Mouse (Mus musculus): ENCODE data around the gene Abca1. TPM values are rescaled to one million over a fixed set of nuclear protein-coding genes. Genes with fewer than 3 reads are reported as not detected.

The Abca1 gene
- total RNA-seq, 1 experiment from 2014 or later: 21.5 TPM

DNA sequence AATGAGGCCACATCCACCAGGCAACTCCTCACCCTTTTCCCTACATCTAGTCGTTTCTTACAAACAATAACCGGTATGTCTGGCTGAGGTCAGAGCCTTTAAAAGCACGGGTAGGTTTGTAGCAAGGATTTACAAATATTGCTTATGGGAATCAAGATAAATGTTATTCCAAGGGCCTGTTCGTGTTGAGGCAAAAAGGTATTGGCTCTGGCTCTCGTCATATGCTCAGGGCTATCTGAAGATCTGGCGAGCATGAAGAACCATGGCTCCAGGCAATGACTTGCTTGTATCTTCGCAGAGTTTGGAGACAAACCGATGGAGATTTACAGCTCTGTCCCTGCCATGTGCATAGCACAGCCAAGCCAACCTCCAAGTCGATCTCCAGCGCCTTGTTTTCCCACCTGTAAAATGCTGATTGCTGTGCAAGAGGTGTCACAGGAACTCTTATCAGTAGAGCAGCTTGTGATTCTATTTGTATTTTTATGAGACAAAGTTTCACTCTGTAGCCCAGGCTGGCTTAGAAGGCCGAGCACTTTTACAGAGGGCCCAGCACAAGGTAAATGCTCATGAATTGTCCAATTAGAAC lies 29.9 kb downstream of the Abca1 start:
- ATAC-seq (replicated peaks; ENCODE audit: insufficient number of reproducible peaks, low FRiP score, low TSS enrichment, poor library complexity, severe bottlenecking): no peak

DNA sequence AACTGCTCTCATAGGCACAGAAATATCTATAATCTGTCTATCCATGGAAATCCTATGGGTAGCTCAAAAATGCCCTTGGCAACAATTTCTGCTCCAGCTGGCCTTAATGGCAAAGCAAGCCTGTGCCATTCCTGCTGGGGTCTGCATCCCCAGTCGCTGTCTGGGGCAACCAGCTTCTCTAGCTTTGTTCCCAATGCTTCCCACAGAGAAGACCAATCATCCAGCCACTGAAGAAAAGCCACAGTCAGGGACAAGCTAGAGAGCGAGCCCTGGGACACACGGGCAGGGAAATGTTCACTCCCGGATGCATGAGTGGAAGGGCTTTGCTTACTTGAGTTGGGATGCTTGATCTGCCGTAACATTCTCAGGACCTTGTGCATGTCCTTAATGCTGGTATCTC lies 32.4 kb downstream of the Abca1 start:
- no peak for ATAC-seq (replicated peaks; ENCODE audit: insufficient number of reproducible peaks, low FRiP score, low TSS enrichment, poor library complexity, severe bottlenecking)

DNA sequence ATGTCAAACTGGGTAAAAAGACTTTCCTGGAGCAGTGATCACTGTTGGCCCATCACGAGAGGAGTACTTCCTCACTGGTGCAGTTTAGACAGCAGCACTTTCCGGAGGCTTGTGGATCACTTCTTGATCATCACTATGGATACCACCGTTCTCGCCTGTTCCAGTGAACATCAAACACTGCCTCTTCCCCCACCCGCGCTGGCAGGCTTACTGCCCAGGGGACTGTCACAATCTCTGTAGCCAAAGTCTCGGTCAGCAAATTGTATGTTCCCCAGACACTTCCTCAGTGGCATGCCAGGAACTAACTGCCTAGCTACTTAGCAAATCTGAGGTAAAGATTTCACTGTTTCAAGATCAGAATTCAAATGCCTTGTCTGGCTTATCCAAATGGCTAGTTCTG lies 32.9 kb downstream of the Abca1 start:
- ATAC-seq (replicated peaks; ENCODE audit: insufficient number of reproducible peaks, low FRiP score, low TSS enrichment, poor library complexity, severe bottlenecking): no peak

DNA sequence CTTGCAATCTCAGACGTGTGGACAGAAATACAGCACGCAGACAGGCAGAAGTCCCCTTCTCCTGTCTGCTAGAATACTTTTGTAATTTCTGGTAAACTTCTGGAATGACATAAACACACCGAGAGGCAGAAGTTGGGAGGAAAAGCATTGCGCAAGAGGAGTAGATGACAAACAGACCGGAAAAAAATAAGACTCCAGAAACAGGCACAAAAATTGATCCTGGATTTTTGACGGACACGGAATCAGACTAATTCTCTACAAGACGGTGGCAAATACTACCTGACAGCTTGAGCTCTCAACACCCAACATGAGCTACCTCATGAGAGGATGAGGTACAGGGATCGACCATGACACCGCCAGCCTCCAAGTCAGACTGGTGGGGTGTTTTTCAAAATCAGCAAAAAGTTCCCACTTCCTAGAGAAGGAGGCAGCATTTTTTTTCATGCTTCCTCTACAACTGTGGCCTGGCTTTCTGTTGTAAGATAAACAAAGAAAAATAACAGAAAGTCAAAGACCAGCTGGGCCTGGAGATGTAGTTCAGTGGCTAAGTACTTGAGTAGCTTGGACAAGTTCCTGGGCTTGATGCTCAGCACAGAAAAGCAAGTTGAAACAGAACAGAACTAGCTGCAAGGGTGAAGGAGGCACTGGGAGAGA lies 34.7 kb downstream of the Abca1 start:
- no peak for ATAC-seq (replicated peaks; ENCODE audit: insufficient number of reproducible peaks, low FRiP score, low TSS enrichment, poor library complexity, severe bottlenecking)

DNA sequence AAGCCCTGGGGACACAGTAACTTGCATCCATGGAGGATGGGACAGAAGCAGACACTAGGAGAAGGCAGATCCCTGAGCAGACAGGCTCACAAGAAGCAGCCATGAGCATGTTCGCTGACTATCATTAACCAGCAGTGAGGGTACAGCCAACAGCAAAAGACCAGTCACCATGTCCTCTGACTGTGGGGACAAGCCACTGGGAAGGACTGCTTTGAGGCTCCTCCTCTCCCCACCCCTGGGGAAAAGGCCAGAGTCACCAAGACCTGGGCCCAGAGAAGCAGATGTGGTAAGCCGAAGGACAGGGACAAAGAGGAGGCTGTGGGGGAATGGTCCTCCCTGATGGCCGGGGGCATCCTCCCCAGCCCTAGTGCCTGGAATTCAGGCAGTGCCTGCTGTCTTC lies 37.4 kb downstream of the Abca1 start:
- no peak for ATAC-seq (replicated peaks; ENCODE audit: insufficient number of reproducible peaks, low FRiP score, low TSS enrichment, poor library complexity, severe bottlenecking)

DNA sequence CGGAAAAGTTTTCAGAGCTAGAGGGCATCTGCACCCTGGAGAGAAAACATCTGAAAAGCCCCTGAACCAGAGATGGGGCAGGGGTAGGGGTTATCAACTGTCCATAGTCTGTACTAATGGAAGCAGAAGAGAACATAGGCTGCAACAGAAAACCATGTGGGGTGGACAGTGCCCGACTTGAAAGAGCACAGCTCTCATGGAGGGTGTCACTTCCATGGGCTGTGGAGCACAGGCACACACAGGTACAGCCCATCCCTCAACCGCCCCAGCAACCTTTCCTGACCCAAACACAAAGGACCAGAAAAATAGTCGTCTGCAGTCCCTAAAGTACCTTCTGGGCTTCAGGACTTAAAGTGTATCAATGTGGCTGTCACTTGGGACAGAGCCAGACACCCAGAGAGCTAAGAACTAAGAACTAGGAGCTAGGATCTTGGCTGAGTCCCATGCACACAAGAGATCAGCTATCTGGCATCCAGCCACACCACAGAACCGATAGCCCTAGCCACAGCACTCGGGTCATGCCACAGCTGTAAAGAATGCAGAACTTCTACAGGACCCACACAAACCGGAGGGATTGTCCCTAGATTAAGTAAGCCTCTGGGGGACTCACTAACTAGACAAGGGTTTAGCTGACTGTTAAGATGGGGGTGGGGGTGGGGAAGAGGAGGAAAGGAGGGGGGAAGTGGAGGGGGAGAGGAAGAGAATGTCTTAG lies 38.0 kb downstream of the Abca1 start:
- ATAC-seq (replicated peaks; ENCODE audit: insufficient number of reproducible peaks, low FRiP score, low TSS enrichment, poor library complexity, severe bottlenecking): peak; percentile 51

DNA sequence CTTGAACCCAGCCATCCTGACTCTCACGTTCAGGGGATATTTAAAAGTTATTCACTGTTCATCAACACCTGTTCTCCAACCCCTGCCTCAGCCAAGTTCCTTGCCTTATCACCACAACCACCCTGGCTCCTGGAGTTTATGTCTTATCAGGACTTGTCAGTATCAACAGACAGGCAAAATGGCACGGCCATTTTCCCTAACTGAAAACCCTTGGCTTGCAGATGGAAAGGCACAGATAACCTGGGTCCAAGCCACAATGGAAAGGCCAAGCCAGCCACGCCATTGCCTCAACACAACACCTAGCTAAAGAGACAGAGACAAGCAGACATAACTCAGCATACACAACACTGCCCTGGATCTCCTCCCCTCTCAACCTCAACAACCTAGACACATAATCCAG lies 38.6 kb downstream of the Abca1 start:
- ATAC-seq (replicated peaks; ENCODE audit: insufficient number of reproducible peaks, low FRiP score, low TSS enrichment, poor library complexity, severe bottlenecking): no peak

DNA sequence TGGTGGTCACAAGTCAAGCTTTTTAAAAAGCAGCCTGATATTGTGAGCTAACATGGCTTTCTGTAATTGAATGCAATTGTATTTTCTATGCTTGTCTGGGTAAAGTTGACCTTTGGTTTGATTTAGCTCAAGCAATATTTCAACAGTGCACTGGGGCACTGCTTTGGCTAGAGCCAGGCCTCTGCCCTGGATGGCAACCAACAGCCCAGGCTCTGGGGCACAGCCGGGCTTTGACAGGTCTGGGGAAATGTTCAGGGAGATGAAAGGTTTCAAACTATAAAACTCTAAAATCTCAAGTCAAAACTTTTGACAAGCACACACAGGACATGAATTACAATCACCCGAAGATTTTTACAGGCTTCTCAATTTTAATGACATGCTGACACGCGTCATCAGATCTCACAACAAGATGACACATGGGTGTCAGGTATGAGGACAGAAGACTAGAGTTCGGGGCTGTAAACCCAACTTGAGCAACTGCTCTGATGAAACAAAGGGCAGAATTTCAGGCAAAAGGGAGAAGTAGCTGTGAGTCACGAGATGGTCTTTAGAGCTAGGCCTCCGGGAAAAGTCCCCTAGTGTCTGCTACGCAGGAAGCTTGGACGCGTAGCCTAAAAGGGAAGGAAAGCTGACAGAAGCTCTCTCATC lies 39.5 kb downstream of the Abca1 start:
- ATAC-seq (replicated peaks; ENCODE audit: insufficient number of reproducible peaks, low FRiP score, low TSS enrichment, poor library complexity, severe bottlenecking): peak; percentile 65

DNA sequence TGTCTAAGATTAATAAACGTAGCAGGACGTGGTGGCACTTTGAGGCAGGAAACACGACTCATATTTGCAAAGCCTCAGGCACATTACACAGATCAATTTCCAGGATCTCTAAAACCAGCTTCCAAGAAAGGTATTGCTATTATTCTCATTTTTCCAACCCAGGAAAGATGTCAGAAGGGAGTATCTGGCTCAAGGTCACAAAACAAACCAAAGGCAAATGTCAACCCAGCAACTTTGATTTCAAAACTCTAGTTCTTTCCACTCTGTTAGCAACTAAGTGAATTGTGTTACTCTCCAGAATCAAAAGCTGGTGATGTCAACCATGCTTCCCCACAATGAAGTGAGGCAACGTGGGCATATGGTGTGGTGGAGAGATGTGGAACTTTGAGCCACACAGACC lies 41.1 kb downstream of the Abca1 start:
- ATAC-seq (replicated peaks; ENCODE audit: insufficient number of reproducible peaks, low FRiP score, low TSS enrichment, poor library complexity, severe bottlenecking): no peak

DNA sequence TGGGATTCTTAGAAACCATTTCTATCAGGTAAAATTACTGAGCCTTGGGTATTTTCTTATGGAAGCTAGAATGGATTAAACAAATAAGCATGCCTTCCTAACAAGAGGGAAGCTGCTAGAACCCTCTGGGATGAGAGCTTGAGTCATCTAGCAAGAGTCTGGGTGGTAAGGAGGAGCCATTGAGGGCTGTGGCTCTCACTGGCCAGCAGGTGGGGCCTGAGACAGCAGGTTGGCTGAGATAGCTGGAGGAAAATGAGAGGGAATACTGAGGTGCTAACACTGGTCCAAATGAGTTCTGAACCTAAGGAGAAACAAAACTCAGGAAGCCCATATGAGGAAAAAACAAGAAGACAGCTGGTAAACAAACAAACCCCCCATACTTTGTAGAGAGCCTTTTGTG lies 42.1 kb downstream of the Abca1 start:
- no peak for ATAC-seq (replicated peaks; ENCODE audit: insufficient number of reproducible peaks, low FRiP score, low TSS enrichment, poor library complexity, severe bottlenecking)

DNA sequence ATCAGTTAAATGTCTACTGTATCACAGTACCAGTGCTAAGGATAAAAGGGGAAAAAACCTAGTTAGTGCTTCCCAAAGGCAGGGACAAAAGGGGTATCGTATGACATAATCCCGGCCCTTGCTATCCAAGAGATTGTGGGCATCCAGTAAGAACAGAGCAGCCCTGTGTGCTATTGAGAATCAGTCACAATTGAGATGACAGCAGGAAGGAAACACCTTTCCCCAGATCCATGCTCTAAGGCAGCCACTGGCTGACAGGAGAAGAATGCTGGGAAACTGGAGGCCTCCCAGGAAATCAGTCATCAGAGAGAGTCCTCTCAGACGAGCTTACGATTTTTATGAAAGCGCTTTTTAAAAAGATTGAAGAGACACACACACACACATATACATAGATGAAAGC lies 42.6 kb downstream of the Abca1 start:
- ATAC-seq (replicated peaks; ENCODE audit: insufficient number of reproducible peaks, low FRiP score, low TSS enrichment, poor library complexity, severe bottlenecking): no peak

DNA sequence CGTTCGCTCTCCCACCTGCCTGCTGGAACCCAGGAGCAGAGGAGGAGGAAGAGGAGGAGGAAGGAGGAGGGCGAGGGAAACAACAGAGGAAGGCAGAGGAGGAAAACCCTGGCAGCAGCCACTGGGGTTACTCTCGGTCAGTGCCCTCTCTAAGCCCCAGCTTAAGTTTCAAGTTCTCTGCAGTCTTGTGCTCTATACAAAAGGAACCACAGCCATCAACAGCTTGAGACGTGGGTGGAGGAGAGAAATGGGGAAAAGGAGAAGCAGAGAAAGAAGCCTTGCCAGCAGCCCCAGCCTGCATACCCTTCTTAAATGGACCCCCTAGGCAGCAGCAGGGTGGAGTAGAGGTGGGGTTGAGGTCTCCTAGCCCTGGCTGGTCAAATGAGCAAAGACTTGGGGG lies 43.8 kb downstream of the Abca1 start:
- peak; percentile 63 for ATAC-seq (replicated peaks; ENCODE audit: insufficient number of reproducible peaks, low FRiP score, low TSS enrichment, poor library complexity, severe bottlenecking)

DNA sequence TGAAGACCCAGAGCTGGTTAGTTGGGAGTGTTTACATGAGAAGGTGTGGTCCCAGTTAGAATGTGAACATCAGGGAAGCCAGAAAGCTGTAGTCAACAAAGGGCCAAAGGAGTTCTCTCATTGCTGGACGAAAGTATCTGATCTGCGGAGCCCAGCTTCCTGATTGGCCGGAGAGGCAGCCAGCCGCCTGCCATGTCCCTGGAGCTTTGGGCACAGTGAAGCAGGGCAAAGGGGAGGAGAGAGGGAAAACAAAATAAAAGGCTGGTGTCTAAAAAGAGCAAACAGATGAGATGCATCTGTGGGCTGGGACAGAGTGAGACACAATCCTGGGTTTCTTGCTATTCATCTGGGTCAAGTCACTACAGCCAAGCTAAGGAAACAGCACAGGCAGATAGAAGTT lies 44.3 kb downstream of the Abca1 start:
- no peak for ATAC-seq (replicated peaks; ENCODE audit: insufficient number of reproducible peaks, low FRiP score, low TSS enrichment, poor library complexity, severe bottlenecking)

DNA sequence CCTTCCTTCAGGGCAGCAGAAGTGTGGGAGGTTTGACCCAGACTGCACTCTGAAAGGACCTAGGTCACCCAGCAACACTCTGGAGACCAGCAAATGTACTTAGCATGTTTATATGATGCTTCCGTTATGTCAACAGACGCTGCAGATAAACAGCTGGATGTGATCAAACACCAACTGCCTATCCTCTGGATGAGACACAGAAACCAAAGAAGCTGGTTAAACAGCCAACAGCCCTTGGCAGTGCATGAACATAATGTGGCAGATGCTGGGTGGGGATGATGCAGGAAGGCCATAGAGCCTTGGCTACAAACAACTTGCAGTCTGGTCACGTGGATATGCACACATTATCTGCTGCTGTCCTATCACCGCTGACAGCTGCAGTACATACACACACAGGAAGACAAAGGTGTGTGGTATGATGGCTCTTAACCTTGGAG lies 47.8 kb downstream of the Abca1 start:
- no peak for ATAC-seq (replicated peaks; ENCODE audit: insufficient number of reproducible peaks, low FRiP score, low TSS enrichment, poor library complexity, severe bottlenecking)

DNA sequence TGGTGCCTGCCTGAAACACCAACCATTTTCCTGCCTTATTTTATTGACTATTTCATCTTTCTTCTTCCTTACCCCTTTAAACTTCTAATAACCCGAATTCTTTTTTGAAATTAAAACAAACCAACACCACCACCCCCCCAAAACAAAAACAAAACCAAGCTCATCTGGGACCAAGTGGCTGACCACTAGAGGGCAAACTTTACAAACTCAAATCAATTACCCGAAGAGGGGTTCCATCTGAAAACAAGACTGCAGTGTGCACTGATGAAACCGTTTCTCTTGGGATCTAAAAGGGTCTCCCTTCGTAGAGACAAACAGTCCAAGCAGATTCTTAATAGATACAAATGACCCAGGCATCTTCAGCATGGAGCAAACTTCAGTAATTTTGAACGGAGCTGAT lies 49.3 kb downstream of the Abca1 start:
- ATAC-seq (replicated peaks; ENCODE audit: insufficient number of reproducible peaks, low FRiP score, low TSS enrichment, poor library complexity, severe bottlenecking): no peak

DNA sequence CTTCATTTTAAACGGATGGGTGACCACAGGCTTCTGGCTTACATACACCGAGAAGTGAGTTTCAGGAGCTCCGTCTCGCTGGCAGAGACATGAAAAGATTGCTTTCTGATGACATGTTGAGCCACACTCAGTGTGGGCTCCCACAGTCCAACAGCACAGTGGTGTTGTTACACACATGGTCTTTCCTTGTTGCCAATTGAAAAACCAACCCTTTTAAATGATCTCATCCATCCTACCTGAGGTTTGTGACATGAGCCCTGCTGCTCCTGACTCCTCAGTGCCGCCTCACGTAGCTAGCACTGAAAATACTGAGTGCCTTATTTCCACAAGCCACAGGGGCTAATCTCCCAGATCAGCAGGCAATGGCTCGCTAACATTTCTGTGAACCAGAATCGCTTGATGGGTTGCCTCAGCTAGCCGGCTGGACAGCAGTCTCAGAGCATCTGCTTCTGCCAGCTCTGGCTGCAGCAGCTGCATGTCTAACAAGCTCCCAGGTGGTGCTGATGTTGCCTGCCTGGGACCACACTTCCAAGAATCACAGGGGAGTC lies 50.2 kb downstream of the Abca1 start:
- no peak for ATAC-seq (replicated peaks; ENCODE audit: insufficient number of reproducible peaks, low FRiP score, low TSS enrichment, poor library complexity, severe bottlenecking)

DNA sequence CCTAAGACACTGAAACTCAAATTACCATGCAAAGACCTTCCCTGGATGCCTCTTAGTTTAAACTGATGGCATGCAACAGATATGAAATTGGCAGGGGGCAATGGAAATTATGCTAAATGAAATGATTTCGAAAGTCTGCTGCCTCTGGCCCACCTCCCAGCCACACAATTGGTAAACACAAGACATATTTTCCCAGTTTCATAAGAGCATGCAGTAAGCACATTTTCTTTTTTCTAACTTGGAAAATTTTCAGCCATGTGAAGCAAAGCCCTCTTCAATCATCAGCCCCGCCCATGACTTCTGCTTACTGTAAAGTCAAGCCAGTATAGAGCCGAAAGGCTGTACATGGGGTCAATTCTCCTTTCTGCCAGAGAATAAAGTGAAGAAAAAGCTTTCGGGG lies 51.5 kb downstream of the Abca1 start:
- ATAC-seq (replicated peaks; ENCODE audit: insufficient number of reproducible peaks, low FRiP score, low TSS enrichment, poor library complexity, severe bottlenecking): no peak

DNA sequence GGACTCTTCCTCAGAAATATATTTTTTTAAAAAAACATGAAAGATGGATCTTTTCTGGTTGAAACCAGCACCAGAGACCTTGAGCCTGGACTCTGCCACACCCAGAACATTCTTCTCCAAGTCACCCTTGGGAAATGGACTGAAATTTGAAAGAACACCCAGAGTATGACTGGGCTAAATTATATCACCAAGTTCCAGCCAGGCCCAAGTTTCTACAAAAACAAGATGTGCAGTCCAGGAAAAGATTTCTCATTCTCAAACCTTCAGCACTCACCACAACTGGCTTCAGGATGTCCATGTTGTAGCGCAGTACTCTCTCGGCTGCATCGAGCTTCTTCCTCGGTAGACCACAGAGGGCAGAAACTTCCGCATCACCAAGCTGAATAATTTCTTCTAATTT lies 53.0 kb downstream of the Abca1 start:
- no peak for ATAC-seq (replicated peaks; ENCODE audit: insufficient number of reproducible peaks, low FRiP score, low TSS enrichment, poor library complexity, severe bottlenecking)

DNA sequence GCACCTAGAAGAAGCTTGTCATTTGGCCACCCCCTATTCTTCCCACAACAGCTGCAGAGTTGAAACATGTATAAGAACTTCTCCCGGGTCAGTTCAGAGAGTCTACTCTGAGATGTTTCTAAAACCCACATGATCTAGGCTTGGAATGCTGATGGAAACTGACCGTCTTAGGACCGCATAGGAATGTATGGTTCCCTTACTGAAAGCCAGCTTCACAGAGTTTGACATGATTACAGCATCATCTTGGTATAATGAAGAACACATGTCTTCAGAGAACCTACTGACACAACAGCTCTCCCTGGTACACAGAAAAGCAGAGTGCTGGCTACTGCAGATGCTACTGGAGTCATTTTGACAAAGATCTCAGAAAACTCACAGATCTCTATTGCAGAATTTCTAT lies 53.6 kb downstream of the Abca1 start:
- no peak for ATAC-seq (replicated peaks; ENCODE audit: insufficient number of reproducible peaks, low FRiP score, low TSS enrichment, poor library complexity, severe bottlenecking)

DNA sequence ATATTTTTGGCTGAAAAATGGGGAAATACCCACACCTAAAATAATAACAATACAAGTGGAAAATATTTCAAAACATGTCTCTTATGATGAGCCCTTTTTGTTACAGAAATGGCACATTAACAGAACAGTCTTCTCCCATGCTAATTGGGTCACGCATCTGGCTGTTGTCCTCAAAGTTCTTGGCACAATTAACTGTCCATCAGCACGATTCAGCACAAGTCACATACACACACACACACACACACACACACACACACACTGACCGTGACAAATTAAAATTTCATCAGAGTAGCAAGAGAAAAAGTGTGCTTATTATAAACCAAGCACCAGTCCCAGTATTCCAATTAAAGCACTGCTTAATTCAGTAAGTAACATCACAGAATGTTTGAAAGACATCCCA lies 55.1 kb downstream of the Abca1 start:
- ATAC-seq (replicated peaks; ENCODE audit: insufficient number of reproducible peaks, low FRiP score, low TSS enrichment, poor library complexity, severe bottlenecking): no peak

All from monocyte, adult 5-6 weeks (primary cell).